Mouse (Mus musculus) liver, adult 2 months (tissue): ENCODE results near the gene Abhd8.

Experiments
- CTCF ChIP-seq: fragments of 200-500 bp; IDR thresholded peaks from 2 replicates; pipeline ENCODE4 v1.5.1; 2011; ENCODE audit warnings: low read depth, low read length, control low read depth
- POLR2A ChIP-seq: fragments of 200-500 bp; IDR thresholded peaks from 2 replicates; pipeline ENCODE4 v1.6.1; 2011; ENCODE audit warnings: low read length, control low read depth; ENCODE audit not compliant: insufficient read depth; ENCODE audit errors: extremely low read depth

DNA sequence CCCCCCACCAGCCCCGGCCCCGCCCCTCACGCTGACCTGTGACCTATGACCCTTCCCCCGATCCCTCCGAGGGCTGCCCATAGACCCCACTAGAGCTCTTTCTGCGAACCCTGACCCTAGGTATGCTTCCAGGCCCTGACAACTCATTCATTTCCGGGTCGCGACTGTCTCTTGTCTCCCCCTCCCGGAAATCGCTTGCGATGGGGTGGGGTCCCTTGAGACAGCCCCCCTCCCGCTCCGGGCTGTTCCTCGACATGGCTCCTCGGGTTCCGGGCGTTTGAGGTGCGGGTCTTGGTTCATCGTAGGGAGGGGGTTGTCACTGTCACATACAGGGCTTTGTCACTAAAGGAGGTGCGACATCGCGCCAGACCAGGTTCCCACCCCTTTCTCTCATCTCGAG is 6.0 kb upstream of the Abhd8 start:
- TF ChIP-seq POLR2A (no peak), CTCF (no peak)
